Mouse (Mus musculus) bone marrow macrophage, adult 2 months (primary cell): Measurements from ENCODE around the gene Vav2. TPM values are rescaled to one million over a fixed set of nuclear protein-coding genes. Genes with fewer than 3 reads are reported as not detected.
A peak's percentile ranks its signal among the peaks of the same experiment; 100 is the strongest.

Experiments
- H3K27ac ChIP-seq: 2 replicates; pipeline ENCODE4 v1.5.1; 2012; ENCODE audit warnings: low read depth, low read length; ENCODE audit not compliant: insufficient read depth
- H3K4me1 ChIP-seq: 2 replicates; pipeline ENCODE4 v1.6.1; 2012; ENCODE audit warnings: low read length; ENCODE audit not compliant: control insufficient read depth, insufficient read depth
- H3K4me3 ChIP-seq: 2 replicates; pipeline ENCODE4 v1.5.1; 2012; ENCODE audit warnings: mild to moderate bottlenecking, low read length, moderate library complexity; ENCODE audit not compliant: insufficient read depth
- CTCF ChIP-seq: IDR thresholded peaks from 2 replicates; pipeline ENCODE4 v1.5.1; 2012; ENCODE audit warnings: low read depth, mild to moderate bottlenecking, low read length, moderate library complexity
- POLR2A ChIP-seq: IDR thresholded peaks from 2 replicates; pipeline ENCODE4 v1.6.1; 2012; ENCODE audit warnings: mild to moderate bottlenecking, low read depth, low read length, borderline replicate concordance
- polyA plus RNA-seq: library from polyadenylated mRNA; stranded (reverse); fragments of >200 nt; gene quantifications from 2 replicates; pipeline ENCODE4 v1.2.4, GENCODE M21; 2012; ENCODE audit not compliant: missing spikeins, insufficient read depth, insufficient read length

Gene Vav2
- polyA plus RNA-seq, 1 experiment = 16.3 TPM

GRCm38 (mm10) chr2:27340682-27341081, 86.2 kb downstream of the Vav2 start:
- TF ChIP-seq POLR2A (no peak), CTCF (no peak)
- H3K27ac ChIP-seq = no peak overlapping the region
- no peak overlapping the region for H3K4me3 ChIP-seq

DNA sequence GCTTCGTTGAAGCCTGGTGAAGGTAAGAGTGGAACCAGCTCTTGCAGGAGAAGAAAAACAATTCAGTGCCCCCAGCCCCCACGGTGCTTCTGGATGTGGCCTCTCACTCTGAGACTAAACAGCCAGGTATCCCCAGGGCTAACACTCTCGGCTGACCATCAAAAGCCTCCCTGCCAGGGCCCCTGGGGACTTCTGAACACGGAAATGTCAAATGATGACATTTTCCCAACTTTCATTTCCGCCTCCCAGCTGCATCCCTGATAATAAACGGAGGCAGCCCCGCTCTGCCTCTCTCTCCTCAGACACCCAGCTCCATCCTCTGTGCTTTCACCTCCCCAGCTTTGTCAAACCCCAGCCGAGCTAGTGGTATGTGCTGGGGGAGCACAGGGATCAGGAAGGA, 87.8 kb downstream of the Vav2 start:
- H3K4me1 ChIP-seq = no peaks in the 10 kb centered on the region
- H3K27ac ChIP-seq = no peak overlapping the region
- H3K4me3 ChIP-seq = no peak overlapping the region
- TF ChIP-seq POLR2A (no peak), CTCF (no peak)

More at GRCm38 (mm10) chr2:27340682-27341081, 86.2 kb downstream of the Vav2 start:
- H3K4me1 ChIP-seq = peaks cover 2% of the 10 kb centered on the region; the same call in 1 of the 2 replicates

DNA sequence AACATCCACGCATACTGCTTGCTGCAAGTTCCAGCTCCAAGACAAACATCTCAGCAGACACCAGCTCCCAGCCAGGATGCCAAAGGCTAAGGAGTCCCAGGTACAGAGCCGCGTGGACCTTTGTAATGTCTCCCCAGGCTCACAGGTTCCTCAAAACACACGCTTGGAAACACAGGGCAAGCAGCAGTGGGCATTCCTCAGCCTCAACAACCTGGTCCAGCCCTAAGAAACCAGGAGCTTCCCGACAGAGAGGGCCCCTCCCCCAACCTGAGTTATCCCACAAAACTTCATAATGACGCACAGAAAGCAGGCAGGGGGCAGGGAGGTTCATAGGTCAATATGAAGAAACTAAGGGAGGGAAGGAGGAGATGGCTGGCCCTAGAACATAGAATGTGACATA, 89.6 kb downstream of the Vav2 start:
- TF ChIP-seq POLR2A = no peak
- TF ChIP-seq CTCF = no peak
- no peaks in the 10 kb centered on the region for H3K4me1 ChIP-seq
- H3K27ac ChIP-seq = no peak overlapping the region
- no peak overlapping the region for H3K4me3 ChIP-seq

DNA sequence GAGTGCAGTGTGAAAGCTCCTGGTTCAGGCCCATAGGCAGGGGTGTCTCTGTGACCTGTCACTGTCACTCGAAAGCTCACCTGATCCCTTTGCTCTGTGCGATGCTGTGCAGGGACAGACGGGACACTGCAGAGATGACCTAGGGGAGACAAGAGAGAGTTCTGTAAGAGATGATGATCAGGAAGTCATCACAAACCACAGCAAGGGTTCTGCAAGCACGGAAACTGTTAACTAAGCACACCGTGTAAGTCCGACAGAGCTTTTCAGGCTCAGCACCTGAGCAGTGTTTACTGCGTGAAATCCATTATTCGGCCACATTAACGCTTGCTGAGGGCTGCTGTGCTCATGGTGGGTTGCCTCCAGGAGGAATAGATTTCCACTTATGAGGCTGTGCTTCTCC, 90.2 kb downstream of the Vav2 start:
- H3K4me3 ChIP-seq = no peak overlapping the region
- TF ChIP-seq POLR2A = no peak
- H3K4me1 ChIP-seq = no peaks in the 10 kb centered on the region
- no peak overlapping the region for H3K27ac ChIP-seq

- TF ChIP-seq POLR2A = no peak
- no peak for TF ChIP-seq CTCF
- Histone ChIP-seq H3K4me1 (no peaks in the 10 kb centered on the region), H3K4me3 (no peak overlapping the region), H3K27ac (no peak overlapping the region)
These were observed 92.0 kb downstream of the Vav2 start for GRCm38 (mm10) chr2:27334816-27335215.

GRCm38 (mm10) chr2:27331560-27331959, 95.3 kb downstream of the Vav2 start:
- Histone ChIP-seq H3K4me3 (no peak overlapping the region), H3K4me1 (peaks cover 24% of the 10 kb centered on the region)
- TF ChIP-seq CTCF (no peak), POLR2A (no peak)

GRCm38 (mm10) chr2:27330446-27330845, 96.4 kb downstream of the Vav2 start:
- H3K4me3 ChIP-seq = no peak overlapping the region
- H3K27ac ChIP-seq = no peak overlapping the region
- H3K4me1 ChIP-seq = peaks cover 35% of the 10 kb centered on the region
- no peak for TF ChIP-seq CTCF
- TF ChIP-seq POLR2A = no peak

More at GRCm38 (mm10) chr2:27331560-27331959, 95.3 kb downstream of the Vav2 start:
- H3K27ac ChIP-seq = no peak overlapping the region

GRCm38 (mm10) chr2:27329386-27330060, 97.3 kb downstream of the Vav2 start:
- Histone ChIP-seq H3K4me3 (no peak overlapping the region), H3K4me1 (peaks cover 35% of the 10 kb centered on the region), H3K27ac (no peak overlapping the region)
- TF ChIP-seq CTCF (no peak), POLR2A (no peak)

DNA sequence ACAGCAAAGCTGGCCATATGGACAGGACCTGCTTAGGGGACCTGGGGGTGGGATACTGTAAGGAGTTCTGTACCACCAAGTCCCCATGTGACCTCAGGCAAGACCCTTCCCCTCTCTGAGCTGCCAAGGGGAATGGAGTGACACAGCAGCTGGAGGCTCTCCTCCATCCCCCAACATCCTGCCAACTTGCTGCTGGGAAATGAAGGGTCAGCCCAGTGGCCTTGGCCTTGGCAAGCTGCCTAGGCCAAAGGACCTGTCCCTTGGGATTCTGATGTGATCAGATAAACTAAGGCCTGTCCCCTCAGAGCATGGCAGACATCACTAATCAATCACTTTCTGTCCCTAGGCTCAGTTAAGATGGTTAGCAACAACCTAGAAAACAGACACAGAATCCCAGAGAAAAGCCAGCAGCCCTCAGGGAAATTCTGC, 98.2 kb downstream of the Vav2 start:
- Histone ChIP-seq H3K4me3 (no peak overlapping the region), H3K4me1 (peaks cover 39% of the 10 kb centered on the region), H3K27ac (no peak overlapping the region)
- TF ChIP-seq POLR2A (no peak), CTCF (no peak)

DNA sequence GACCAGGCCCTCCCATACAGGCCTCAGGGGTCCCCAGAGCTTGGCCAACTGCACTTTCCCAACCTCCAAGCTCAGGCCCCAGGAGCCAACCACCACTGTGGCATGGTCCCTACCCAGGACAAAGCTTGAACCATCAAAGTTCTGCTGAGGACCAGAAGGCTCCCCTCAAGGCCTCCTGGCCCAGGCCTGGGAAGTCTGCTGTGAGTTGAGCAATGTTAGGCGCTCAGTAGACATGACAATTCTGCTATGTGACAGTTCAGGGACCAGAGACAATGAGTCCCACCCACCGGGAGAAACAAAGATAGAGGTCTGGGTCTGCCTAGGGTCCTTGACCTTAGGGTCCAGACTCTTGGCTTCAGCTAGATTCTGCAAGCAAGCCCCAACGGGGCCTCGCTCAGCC, 98.9 kb downstream of the Vav2 start:
- no peak overlapping the region for H3K27ac ChIP-seq
- TF ChIP-seq POLR2A (no peak), CTCF (no peak)
- no peak overlapping the region for H3K4me3 ChIP-seq
- peaks cover 39% of the 10 kb centered on the region for H3K4me1 ChIP-seq

DNA sequence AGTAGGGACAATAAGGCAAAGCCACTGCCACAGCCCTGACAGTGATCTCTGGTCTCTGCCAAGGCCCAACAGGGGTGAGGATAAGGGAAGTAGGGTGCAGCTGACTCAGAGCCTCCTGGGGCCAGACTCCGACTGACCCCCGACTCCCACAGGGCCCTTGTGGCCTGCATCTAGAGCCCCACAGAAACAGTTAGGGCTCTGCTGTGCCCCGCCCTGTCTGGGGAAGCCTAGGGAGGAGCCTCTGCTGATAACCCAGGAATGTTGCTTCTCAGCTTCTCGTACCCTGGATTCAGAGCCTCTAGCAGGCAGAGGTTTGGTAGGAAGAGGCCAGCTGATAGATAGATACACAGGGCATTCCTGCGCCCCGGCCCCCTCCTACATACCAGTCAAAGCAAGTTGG, 99.8 kb downstream of the Vav2 start:
- TF ChIP-seq POLR2A (no peak), CTCF (no peak)
- Histone ChIP-seq H3K4me3 (no peak overlapping the region), H3K4me1 (peaks cover 44% of the 10 kb centered on the region), H3K27ac (peak overlapping the region; percentile 29)
